Mouse (Mus musculus): ENCODE measurements around the gene Cyp19a1.

DNA sequence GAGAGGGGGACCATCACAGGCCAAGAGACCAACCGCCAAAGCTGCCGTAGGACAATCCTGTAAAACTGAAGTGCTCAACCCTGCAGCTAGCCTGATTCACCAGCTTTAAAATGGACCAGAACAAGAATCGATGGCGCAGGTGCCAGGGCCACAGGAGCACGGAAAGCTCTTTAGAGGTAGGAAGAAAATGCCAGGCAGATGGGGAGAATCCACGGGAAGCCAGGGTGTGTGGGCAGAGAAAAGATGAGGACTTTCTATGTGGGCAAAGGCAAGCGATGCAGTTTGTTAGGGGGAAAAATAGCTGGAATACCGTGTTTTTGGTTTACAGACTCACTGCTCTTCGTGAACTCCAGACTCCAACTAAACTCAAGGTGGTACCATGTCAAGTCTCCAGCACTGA, 53.0 kb downstream of the Cyp19a1 start:
- TF ChIP-seq GATA1 (IDR thresholded peaks at IDR 0.05; ENCODE audit: borderline replicate concordance, low read length) = no peak
- TF ChIP-seq FLI1 (IDR thresholded peaks at IDR 0.05; ENCODE audit: low read length) = no peak

Measured in megakaryocyte, embryonic 14.5 days (primary cell).